Mouse (Mus musculus) G1E (cell line): Measurements from ENCODE around the gene Cpne9.

ENCODE experiments used
- CTCF ChIP-seq: IDR thresholded peaks from 2 replicates; pipeline ENCODE4 v1.5.1; 2012; ENCODE audit warnings: low read depth, low read length, inconsistent platforms, mixed read lengths
- GATA1 ChIP-seq: IDR thresholded peaks from 2 replicates; pipeline ENCODE4 v1.6.1; 2012; ENCODE audit warnings: borderline replicate concordance, low read length, inconsistent platforms, mixed read lengths

- no peak for TF ChIP-seq GATA1
- no peak for TF ChIP-seq CTCF
Observed at GRCm38 (mm10) chr6:113289346-113289745, 7.2 kb downstream of the Cpne9 start.
